Comparison of ENCODE assay signal across 8 mouse cellular contexts in genomic region chr9:78588411-78589033, GRCm38 (mm10). TPM values are rescaled to one million over a fixed set of nuclear protein-coding genes. Genes with fewer than 3 reads are reported as not detected.
DNase-seq lines count a peak whose midpoint lies in the region; ATAC-seq and TF ChIP-seq lines count a peak whose summit lies in the region.

No protein-coding gene starts in this region.

- H3K4me1 ChIP-seq in G1E (ENCODE audit: insufficient read depth, low read depth, low read length), result peaks cover 41% of the 10 kb centered on the region
- peaks cover 16% of the 10 kb centered on the region for H3K4me1 ChIP-seq in forebrain, embryonic 10.5 days
- peaks cover 5% of the 10 kb centered on the region for H3K4me1 ChIP-seq in midbrain, embryonic 12.5 days

- ATAC-seq in G1E (ENCODE audit: extremely low read depth, insufficient number of reproducible peaks, low FRiP score, poor library complexity, severe bottlenecking), result peak; percentile 59
- ATAC-seq in hematopoietic stem cell, adult 5-6 weeks (replicated peaks in 1 of 2; ENCODE audit: insufficient read depth in 1 of 2, low FRiP score in 2 of 2, low TSS enrichment in 1 of 2, low read depth in 1 of 2, poor library complexity in 2 of 2, severe bottlenecking in 2 of 2), result peak; percentile 68 to 73
- ATAC-seq in midbrain, embryonic 12.5 days (ENCODE audit: low FRiP score, low read depth), result peak; percentile 25

- H3K9ac ChIP-seq in midbrain, embryonic 12.5 days (replicated peaks), result no peak overlapping the region

- H3K36me3 ChIP-seq in G1E (replicated peaks), result peaks cover 18% of the 10 kb centered on the region
- peaks cover 2% of the 10 kb centered on the region; the same call in 1 of the 2 replicates for H3K36me3 ChIP-seq in forebrain, embryonic 10.5 days (replicated peaks)
- H3K36me3 ChIP-seq in midbrain, embryonic 12.5 days, result no peaks in the 10 kb centered on the region

- WGBS in forebrain, embryonic 10.5 days, result 83% methylated on average over 10 of the region's 10 CpGs
- WGBS in midbrain, embryonic 12.5 days, result 81% methylated on average over 10 of the region's 10 CpGs

- H3K27me3 ChIP-seq in G1E (ENCODE audit: insufficient read depth, low read length), result no peaks in the 10 kb centered on the region
- H3K27me3 ChIP-seq in forebrain, embryonic 10.5 days (ENCODE audit: poor library complexity, severe bottlenecking), result no peaks in the 10 kb centered on the region
- H3K27me3 ChIP-seq in midbrain, embryonic 12.5 days, result no peaks in the 10 kb centered on the region

- peak; percentile 18 for DNase-seq in cerebellum, adult 11 months
- DNase-seq in cerebellum, adult 8-10 months, result no peak
- DNase-seq in G1E (ENCODE audit: low spot score) (peak; percentile 63), liver (peak; percentile 28)
- DNase-seq in forebrain, embryonic 10.5 days (ENCODE audit: extremely low spot score, low spot score), result no peak
- peak; percentile 30 for DNase-seq in thymus, postnatal 4 days

- H3K4me2 ChIP-seq in midbrain, embryonic 12.5 days (replicated peaks), result peak overlapping the region; percentile 60

- H3K9me3 ChIP-seq in G1E (replicated peaks), result no peaks in the 10 kb centered on the region
- no peaks in the 10 kb centered on the region for H3K9me3 ChIP-seq in forebrain, embryonic 10.5 days
- no peaks in the 10 kb centered on the region for H3K9me3 ChIP-seq in midbrain, embryonic 12.5 days

- H3K4me3 ChIP-seq in G1E (ENCODE audit: low read depth, low read length), result peak overlapping the region; percentile 83
- peak overlapping the region; percentile 86 for H3K4me3 ChIP-seq in forebrain, embryonic 10.5 days
- H3K4me3 ChIP-seq in midbrain, embryonic 12.5 days, result peak overlapping the region; percentile 69

- H3K27ac ChIP-seq in forebrain, embryonic 10.5 days, result peak overlapping the region; percentile 90
- 0 out of 2 replicates have a peak overlapping the region, but pooled peaks have one; percentile 64 for H3K27ac ChIP-seq in midbrain, embryonic 12.5 days (replicated peaks)

- TF ChIP-seq CTCF in G1E (IDR thresholded peaks at IDR 0.05; ENCODE audit: low read depth, low read length), result no peak

RNA-seq across cellular contexts. Expression of gene Slc17a5, which starts 0.7 kb away (rescaled TPM):
- 8.6 and 11.6 TPM in 2 replicates for total RNA-seq in G1E (2014; fragmentation: Nextera tagmentation)
- total RNA-seq in G1E (2017), result 6.4 and 8.6 TPM in 2 replicates
- polyA plus RNA-seq in G1E (2012), result 1.0 and 1.5 TPM in 2 replicates
- 10.2 and 10.5 TPM in 2 replicates for polyA plus RNA-seq in forebrain, embryonic 10.5 days (2016; fragmentation: Nextera tagmentation; extraction: Ambion mirVana)
- total RNA-seq in hematopoietic stem cell, adult 5-6 weeks (2017), result 7.0 and 11.1 TPM in 2 replicates
- 13.9 and 15.6 TPM in 2 replicates for polyA plus RNA-seq in midbrain, embryonic 12.5 days (2016; fragmentation: Nextera tagmentation; extraction: Ambion mirVana)

RNA-seq across cellular contexts. Expression of gene Cd109, which starts 26.8 kb away (rescaled TPM):
- 29.0 and 35.0 TPM in 2 replicates for total RNA-seq in G1E (2014; fragmentation: Nextera tagmentation)
- total RNA-seq in G1E (2017), result 11.1 and 11.4 TPM in 2 replicates
- 0.50 and 0.61 TPM in 2 replicates for polyA plus RNA-seq in G1E (2012)
- polyA plus RNA-seq in forebrain, embryonic 10.5 days (2016; fragmentation: Nextera tagmentation; extraction: Ambion mirVana), result 4.0 and 4.5 TPM in 2 replicates
- total RNA-seq in hematopoietic stem cell, adult 5-6 weeks (2017), result not detected in 2 replicates
- polyA plus RNA-seq in midbrain, embryonic 12.5 days (2016; fragmentation: Nextera tagmentation; extraction: Ambion mirVana), result 4.5 and 5.1 TPM in 2 replicates

Comparison
In these comparisons a context has a peak if more than half of its experiments do, and no peak if none do; other contexts are left out.
1. DNase-seq: peak in cerebellum, adult 11 months (single experiment), G1E (single experiment), liver (single experiment) and thymus, postnatal 4 days (single experiment); none in cerebellum, adult 8-10 months (single experiment) and forebrain, embryonic 10.5 days (single experiment).
2. Peak in every context shown above with its lines, with median percentiles within 50 percentile points of each other: ATAC-seq and H3K4me3 ChIP-seq.